Mouse (Mus musculus): Measurements from ENCODE around the gene Rnf26. TPM values are rescaled to one million over a fixed set of nuclear protein-coding genes. Genes with fewer than 3 reads are reported as not detected.

The Rnf26 gene
- polyA plus RNA-seq, 1 experiment from 2014 or later, result 32.9 TPM

- H3K9ac ChIP-seq (ENCODE audit: low read length), result peak overlapping the region; percentile 57; the same call in 1 of the 2 replicates
- peaks cover 22% of the 10 kb centered on the region for H3K36me3 ChIP-seq (ENCODE audit: control insufficient read depth, insufficient read depth, low read length)
- 66% methylated on average over 10 of the region's 10 CpGs for WGBS
- H3K27me3 ChIP-seq (ENCODE audit: control insufficient read depth, insufficient read depth, low read length), result no peaks in the 10 kb centered on the region
- no peak for ATAC-seq (ENCODE audit: insufficient number of reproducible peaks, insufficient read depth, low FRiP score, low read depth)
- H3K4me1 ChIP-seq (ENCODE audit: control insufficient read depth in 2 of 2, insufficient read depth in 2 of 2, low read length in 2 of 2), result peaks cover 45 to 80% of the 10 kb centered on the region in 2 experiments
- H3K4me2 ChIP-seq (ENCODE audit: low read length), result peak overlapping the region; percentile 48
- H3K9me3 ChIP-seq (ENCODE audit: control insufficient read depth, low read length), result no peaks in the 10 kb centered on the region
- no peak overlapping the region; a peak in 1 of 4 replicates for H3K4me3 ChIP-seq (ENCODE audit: control insufficient read depth in 1 of 2, insufficient read depth in 1 of 2, low read depth in 1 of 2, low read length in 2 of 2)
- H3K27ac ChIP-seq (replicated peaks in 1 of 2; ENCODE audit: control insufficient read depth in 1 of 2, insufficient read depth in 1 of 2, low read depth in 2 of 2, low read length in 2 of 2), result peak overlapping the region; percentile 78 to 85
Measured at GRCm38 (mm10) chr9:44078136-44078797, 35.0 kb downstream of the Rnf26 start.

- Histone ChIP-seq H3K4me2 (ENCODE audit: low read length) (0 out of 2 replicates have a peak overlapping the region, but pooled peaks have one; percentile 3), H3K9ac (ENCODE audit: low read length) (peak overlapping the region; percentile 52), H3K4me3 (ENCODE audit: control insufficient read depth in 1 of 2, insufficient read depth in 1 of 2, low read depth in 1 of 2, low read length in 2 of 2) (no peak overlapping the region), H3K9me3 (ENCODE audit: control insufficient read depth, low read length) (no peaks in the 10 kb centered on the region), H3K36me3 (ENCODE audit: control insufficient read depth, insufficient read depth, low read length) (peaks cover 22% of the 10 kb centered on the region), H3K27me3 (ENCODE audit: control insufficient read depth, insufficient read depth, low read length) (no peaks in the 10 kb centered on the region), H3K4me1 (ENCODE audit: control insufficient read depth in 2 of 2, insufficient read depth in 2 of 2, low read length in 2 of 2) (peaks cover 52 to 81% of the 10 kb centered on the region in 2 experiments), H3K27ac (replicated peaks in 1 of 2; ENCODE audit: control insufficient read depth in 1 of 2, insufficient read depth in 1 of 2, low read depth in 2 of 2, low read length in 2 of 2) (peak overlapping the region in 1 of 2 experiments; percentile 85; a peak in 2 of 4 replicates)
- WGBS, result 84% methylated on average over 11 of the region's 11 CpGs
- ATAC-seq (ENCODE audit: insufficient number of reproducible peaks, insufficient read depth, low FRiP score, low read depth), result no peak
Measured at GRCm38 (mm10) chr9:44077266-44077910, 35.9 kb downstream of the Rnf26 start.

- WGBS, result 13% methylated on average over 5 of the region's 5 CpGs
- peaks cover 58 to 83% of the 10 kb centered on the region in 2 experiments for H3K4me1 ChIP-seq (ENCODE audit: control insufficient read depth in 2 of 2, insufficient read depth in 2 of 2, low read length in 2 of 2)
- no peak for ATAC-seq (ENCODE audit: insufficient number of reproducible peaks, insufficient read depth, low FRiP score, low read depth)
Measured at GRCm38 (mm10) chr9:44076764-44077120, 36.6 kb downstream of the Rnf26 start.

GRCm38 (mm10) chr9:44075996-44076763, 37.1 kb downstream of the Rnf26 start:
- Histone ChIP-seq H3K4me2 (ENCODE audit: low read length) (0 out of 2 replicates have a peak overlapping the region, but pooled peaks have one; percentile 3), H3K27me3 (ENCODE audit: control insufficient read depth, insufficient read depth, low read length) (no peaks in the 10 kb centered on the region), H3K9ac (ENCODE audit: low read length) (peak overlapping the region; percentile 22; the same call in 1 of the 2 replicates), H3K36me3 (ENCODE audit: control insufficient read depth, insufficient read depth, low read length) (peaks cover 22% of the 10 kb centered on the region), H3K9me3 (ENCODE audit: control insufficient read depth, low read length) (no peaks in the 10 kb centered on the region), H3K4me3 (ENCODE audit: control insufficient read depth in 1 of 2, insufficient read depth in 1 of 2, low read depth in 1 of 2, low read length in 2 of 2) (no peak overlapping the region), H3K4me1 (ENCODE audit: control insufficient read depth in 2 of 2, insufficient read depth in 2 of 2, low read length in 2 of 2) (peaks cover 61 to 81% of the 10 kb centered on the region in 2 experiments), H3K27ac (replicated peaks in 1 of 2; ENCODE audit: control insufficient read depth in 1 of 2, insufficient read depth in 1 of 2, low read depth in 2 of 2, low read length in 2 of 2) (0 out of 4 replicates have a peak overlapping the region, but pooled peaks of 1 of the 2 experiments have one; percentile 33)
- no peak for ATAC-seq (ENCODE audit: insufficient number of reproducible peaks, insufficient read depth, low FRiP score, low read depth)
- WGBS, result 60% methylated on average over 16 of the region's 16 CpGs

More at GRCm38 (mm10) chr9:44076764-44077120, 36.6 kb downstream of the Rnf26 start:
- Histone ChIP-seq H3K9ac (ENCODE audit: low read length) (0 out of 2 replicates have a peak overlapping the region, but pooled peaks have one; percentile 22), H3K9me3 (ENCODE audit: control insufficient read depth, low read length) (no peaks in the 10 kb centered on the region), H3K36me3 (ENCODE audit: control insufficient read depth, insufficient read depth, low read length) (peaks cover 22% of the 10 kb centered on the region), H3K27ac (replicated peaks in 1 of 2; ENCODE audit: control insufficient read depth in 1 of 2, insufficient read depth in 1 of 2, low read depth in 2 of 2, low read length in 2 of 2) (peak overlapping the region in 1 of 2 experiments; percentile 33; a peak in 1 of 4 replicates), H3K4me3 (ENCODE audit: control insufficient read depth in 1 of 2, insufficient read depth in 1 of 2, low read depth in 1 of 2, low read length in 2 of 2) (no peak overlapping the region), H3K27me3 (ENCODE audit: control insufficient read depth, insufficient read depth, low read length) (no peaks in the 10 kb centered on the region), H3K4me2 (ENCODE audit: low read length) (0 out of 2 replicates have a peak overlapping the region, but pooled peaks have one; percentile 3)

GRCm38 (mm10) chr9:44075276-44075995, 37.9 kb downstream of the Rnf26 start:
- peaks cover 22% of the 10 kb centered on the region for H3K36me3 ChIP-seq (ENCODE audit: control insufficient read depth, insufficient read depth, low read length)
- 74% methylated on average over 24 of the region's 24 CpGs for WGBS
- H3K4me2 ChIP-seq (ENCODE audit: low read length), result no peak overlapping the region
- H3K27ac ChIP-seq (replicated peaks in 1 of 2; ENCODE audit: control insufficient read depth in 1 of 2, insufficient read depth in 1 of 2, low read depth in 2 of 2, low read length in 2 of 2), result no peak overlapping the region
- H3K27me3 ChIP-seq (ENCODE audit: control insufficient read depth, insufficient read depth, low read length), result no peaks in the 10 kb centered on the region
- H3K4me3 ChIP-seq (ENCODE audit: control insufficient read depth in 1 of 2, insufficient read depth in 1 of 2, low read depth in 1 of 2, low read length in 2 of 2), result no peak overlapping the region
- H3K9ac ChIP-seq (ENCODE audit: low read length), result no peak overlapping the region
- ATAC-seq (ENCODE audit: insufficient number of reproducible peaks, insufficient read depth, low FRiP score, low read depth), result no peak
- no peaks in the 10 kb centered on the region for H3K9me3 ChIP-seq (ENCODE audit: control insufficient read depth, low read length)
- H3K4me1 ChIP-seq (ENCODE audit: control insufficient read depth in 2 of 2, insufficient read depth in 2 of 2, low read length in 2 of 2), result peaks cover 62 to 81% of the 10 kb centered on the region in 2 experiments

- Histone ChIP-seq H3K9me3 (ENCODE audit: control insufficient read depth, low read length) (no peaks in the 10 kb centered on the region), H3K4me3 (ENCODE audit: control insufficient read depth in 1 of 2, insufficient read depth in 1 of 2, low read depth in 1 of 2, low read length in 2 of 2) (no peak overlapping the region), H3K4me2 (ENCODE audit: low read length) (no peak overlapping the region), H3K27me3 (ENCODE audit: control insufficient read depth, insufficient read depth, low read length) (no peaks in the 10 kb centered on the region), H3K9ac (ENCODE audit: low read length) (no peak overlapping the region), H3K4me1 (ENCODE audit: control insufficient read depth in 2 of 2, insufficient read depth in 2 of 2, low read length in 2 of 2) (peaks cover 58 to 78% of the 10 kb centered on the region in 2 experiments), H3K27ac (replicated peaks in 1 of 2; ENCODE audit: control insufficient read depth in 1 of 2, insufficient read depth in 1 of 2, low read depth in 2 of 2, low read length in 2 of 2) (no peak overlapping the region), H3K36me3 (ENCODE audit: control insufficient read depth, insufficient read depth, low read length) (peaks cover 22% of the 10 kb centered on the region)
- 63% methylated on average over 9 of the region's 9 CpGs for WGBS
- no peak for ATAC-seq (ENCODE audit: insufficient number of reproducible peaks, insufficient read depth, low FRiP score, low read depth)
Measured at GRCm38 (mm10) chr9:44074395-44075275, 38.7 kb downstream of the Rnf26 start.
